Mouse (Mus musculus) hindbrain, embryonic 12.5 days (tissue): Measurements from ENCODE around the gene Mlst8. TPM values are rescaled to one million over a fixed set of nuclear protein-coding genes. Genes with fewer than 3 reads are reported as not detected.
"Not testable (repeated sequence)": the region's sequence is repeated elsewhere in the genome, so short reads cannot be mapped to it uniquely, and the experiment has no call there.

ENCODE experiments used
- ATAC-seq: fragments of 200-750 bp; cut with Nextera tagmentation; 2 replicates; pipeline ENCODE4 v1.8.0; 2017; ENCODE audit warnings: moderate TSS enrichment; ENCODE audit not compliant: low FRiP score
- H3K27ac ChIP-seq: fragments of 300-500 bp; sonication (generic); 2 replicates; pipeline ENCODE4 v1.5.1; 2016; ENCODE audit warnings: mild to moderate bottlenecking
- H3K27me3 ChIP-seq: fragments of 300-500 bp; sonication (generic); 2 replicates; pipeline ENCODE4 v1.6.1; 2016; ENCODE audit warnings: mild to moderate bottlenecking
- H3K36me3 ChIP-seq: fragments of 300-500 bp; sonication (generic); 2 replicates; pipeline ENCODE4 v1.6.1; 2016; ENCODE audit warnings: mild to moderate bottlenecking
- H3K4me1 ChIP-seq: fragments of 300-500 bp; sonication (generic); 2 replicates; pipeline ENCODE4 v1.6.1; 2016
- H3K4me2 ChIP-seq: fragments of 300-500 bp; sonication (generic); replicated peaks from 2 replicates; pipeline ENCODE4 v1.6.1; 2016; ENCODE audit warnings: mild to moderate bottlenecking
- H3K4me3 ChIP-seq: fragments of 300-500 bp; sonication (generic); 2 replicates; pipeline ENCODE4 v1.5.1; 2016; ENCODE audit warnings: mild to moderate bottlenecking
- H3K9ac ChIP-seq: fragments of 300-500 bp; sonication (generic); 2 replicates; pipeline ENCODE4 v1.6.1; 2016; ENCODE audit warnings: mild to moderate bottlenecking, moderate library complexity
- H3K9me3 ChIP-seq: fragments of 300-500 bp; sonication (generic); replicated peaks from 2 replicates; pipeline ENCODE4 v1.6.1; 2016; ENCODE audit warnings: mild to moderate bottlenecking
- WGBS: fragments of 180-500 bp; shearing (Covaris S2); methylation state at CpG from one replicate; pipeline ENCODE4 v1.1.7; 2016; 5-methylcytosine and 5-hydroxymethylcytosine counted together
- polyA plus RNA-seq: library from polyadenylated mRNA; unstranded; fragments of >200 nt; fragmentation: Nextera tagmentation; extraction: Ambion mirVana; gene quantifications from 2 replicates; pipeline ENCODE4 v1.2.1, GENCODE M21; 2016

Gene Mlst8
- polyA plus RNA-seq, 1 experiment from 2014 or later, result 36.9 TPM

DNA sequence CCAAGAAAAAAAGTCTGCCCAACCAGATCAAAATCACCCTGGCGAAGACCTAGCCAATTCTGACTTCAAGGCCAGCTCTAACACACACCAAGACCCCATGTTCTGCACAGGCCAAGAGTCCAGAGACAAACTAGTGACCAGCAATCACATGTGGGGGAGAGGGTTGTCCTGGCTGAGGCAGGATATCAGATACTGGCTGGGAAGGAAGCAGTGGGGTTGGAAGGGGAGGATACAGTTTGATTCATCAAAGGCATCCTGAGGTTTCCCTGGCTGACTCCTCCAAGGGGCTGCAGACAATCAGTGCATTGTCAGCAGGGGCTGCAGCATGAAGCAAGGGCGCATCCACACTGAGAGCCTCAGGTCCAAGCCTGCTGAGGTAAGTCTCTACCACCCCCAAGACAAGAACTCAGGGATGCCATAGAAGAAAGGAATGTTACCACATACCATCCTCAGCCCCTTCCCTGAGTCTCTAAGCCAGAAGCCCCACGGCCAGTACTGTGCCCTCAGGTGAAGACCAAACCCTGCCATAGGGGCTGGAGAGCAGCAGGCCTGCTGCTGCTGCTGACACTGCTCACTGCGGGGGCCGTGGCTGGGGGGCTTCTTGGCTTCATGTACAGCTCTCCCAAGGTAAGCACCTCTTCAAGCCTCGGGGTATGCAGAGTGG, 5.1 kb downstream of the Mlst8 start, which contains the start of gene Bricd5:
Bricd5 (plus strand) TSS at position 273 of the 664 bp plus-strand sequence.
- Histone ChIP-seq H3K4me3 (no peak within 1 kb of the TSS), H3K36me3 (peaks cover 44% of the 10 kb centered on the region), H3K4me2 (0 out of 2 replicates have a peak within 1 kb of the TSS, but pooled peaks have one; percentile 8), H3K9ac (0 out of 2 replicates have a peak within 1 kb of the TSS, but pooled peaks have one; percentile 9), H3K9me3 (no peaks in the 10 kb centered on the region), H3K27ac (peak within 1 kb of the TSS; percentile 23; the same call in 1 of the 2 replicates), H3K4me1 (peaks cover 47% of the 10 kb centered on the region), H3K27me3 (no peaks in the 10 kb centered on the region)
- no peak for ATAC-seq
- WGBS, result 72% methylated on average over 6 of the region's 6 CpGs

DNA sequence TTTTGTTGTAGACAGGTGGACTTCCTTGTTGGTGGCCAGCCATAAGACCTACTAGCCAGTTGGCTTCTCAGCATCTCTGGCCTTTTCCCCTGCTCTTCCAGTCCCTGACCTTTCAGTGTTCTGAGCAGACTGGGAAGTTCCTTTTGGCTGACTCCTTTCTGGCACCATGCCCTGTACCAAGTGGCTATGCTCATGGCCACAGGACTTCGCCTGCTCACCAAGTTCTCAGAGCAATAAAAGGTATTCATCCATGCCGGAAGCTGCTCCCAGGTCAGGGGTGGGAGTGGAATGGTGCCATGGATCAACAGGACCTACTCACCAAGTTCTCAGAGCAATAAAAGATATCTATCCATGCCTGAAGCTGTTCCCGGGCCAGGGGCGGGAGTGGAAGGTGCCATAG, 6.4 kb downstream of the Mlst8 start:
- Histone ChIP-seq H3K4me1 (peaks cover 37% of the 10 kb centered on the region), H3K4me2 (peak overlapping the region; percentile 93), H3K4me3 (no peak overlapping the region), H3K27ac (no peak overlapping the region), H3K27me3 (no peaks in the 10 kb centered on the region), H3K9ac (peak overlapping the region; percentile 91; the same call in 1 of the 2 replicates), H3K9me3 (no peaks in the 10 kb centered on the region), H3K36me3 (peaks cover 42% of the 10 kb centered on the region)
- no peak for ATAC-seq
- 87% methylated on average over 4 of the region's 4 CpGs for WGBS

GRCm38 (mm10) chr17:24470701-24471527, 8.0 kb downstream of the Mlst8 start:
- 1% methylated on average over 65 of the region's 68 CpGs for WGBS
- H3K36me3 ChIP-seq, result peaks cover 28% of the 10 kb centered on the region
- H3K27me3 ChIP-seq, result no peaks in the 10 kb centered on the region
- peaks cover 35% of the 10 kb centered on the region for H3K4me1 ChIP-seq
- no peaks in the 10 kb centered on the region for H3K9me3 ChIP-seq
- peak overlapping the region; percentile 90 for H3K4me3 ChIP-seq
- H3K9ac ChIP-seq, result peak overlapping the region; percentile 91
- H3K4me2 ChIP-seq, result peak overlapping the region; percentile 93
- peak; percentile 11 for ATAC-seq
- H3K27ac ChIP-seq, result peak overlapping the region; percentile 88

- Histone ChIP-seq H3K36me3 (peaks cover 19% of the 10 kb centered on the region), H3K4me1 (peaks cover 35% of the 10 kb centered on the region), H3K4me2 (peak within 1 kb of the TSS; percentile 93), H3K27ac (peak within 1 kb of the TSS; percentile 88), H3K9ac (peak within 1 kb of the TSS; percentile 91), H3K9me3 (no peaks in the 10 kb centered on the region), H3K4me3 (peak within 1 kb of the TSS; percentile 90), H3K27me3 (no peaks in the 10 kb centered on the region)
- peak; percentile 98 for ATAC-seq
- under 1% methylated on average over 58 of the region's 75 CpGs for WGBS
Observed at GRCm38 (mm10) chr17:24469910-24470602, 8.8 kb downstream of the Mlst8 start, which contains the start of the genes E4f1 and Pgp. TSS of gene E4f1 (minus strand) at chr17:24470313. TSS of gene Pgp (plus strand) at chr17:24470392.

- Histone ChIP-seq H3K4me3 (peak overlapping the region; percentile 90), H3K27ac (peak overlapping the region; percentile 88), H3K36me3 (peaks cover 13% of the 10 kb centered on the region), H3K27me3 (no peaks in the 10 kb centered on the region), H3K4me1 (peaks cover 32% of the 10 kb centered on the region), H3K4me2 (peak overlapping the region; percentile 93), H3K9ac (peak overlapping the region; percentile 91), H3K9me3 (no peaks in the 10 kb centered on the region)
- 16% methylated on average over 7 of the region's 7 CpGs for WGBS
- ATAC-seq, result no peak; the same call in 1 of the 2 replicates
Observed at GRCm38 (mm10) chr17:24469336-24469909, 9.5 kb downstream of the Mlst8 start.

GRCm38 (mm10) chr17:24468636-24469246, 10.1 kb downstream of the Mlst8 start:
- no peak overlapping the region for H3K27ac ChIP-seq
- WGBS, result 93% methylated on average over 5 of the region's 5 CpGs
- H3K4me2 ChIP-seq, result no peak overlapping the region
- ATAC-seq, result no peak
- peaks cover 6% of the 10 kb centered on the region; the same call in 1 of the 2 replicates for H3K36me3 ChIP-seq
- no peak overlapping the region for H3K9ac ChIP-seq
- no peak overlapping the region for H3K4me3 ChIP-seq
- no peaks in the 10 kb centered on the region for H3K27me3 ChIP-seq
- peaks cover 26% of the 10 kb centered on the region for H3K4me1 ChIP-seq
- H3K9me3 ChIP-seq, result no peaks in the 10 kb centered on the region

GRCm38 (mm10) chr17:24463374-24464133, 15.3 kb downstream of the Mlst8 start:
- H3K4me3 ChIP-seq, result no peak overlapping the region

GRCm38 (mm10) chr17:24462932-24463331, 15.9 kb downstream of the Mlst8 start:
- H3K27me3 ChIP-seq, result no peaks in the 10 kb centered on the region
- no peaks in the 10 kb centered on the region for H3K4me1 ChIP-seq
- no peak overlapping the region for H3K9ac ChIP-seq
- H3K27ac ChIP-seq, result no peak overlapping the region
- ATAC-seq, result no peak
- no peaks in the 10 kb centered on the region for H3K9me3 ChIP-seq
- WGBS, result 94% methylated on average over 1 of the region's 1 CpGs
- no peak overlapping the region for H3K4me3 ChIP-seq
- no peaks in the 10 kb centered on the region for H3K36me3 ChIP-seq
- no peak overlapping the region for H3K4me2 ChIP-seq

More at GRCm38 (mm10) chr17:24463374-24464133, 15.3 kb downstream of the Mlst8 start:
- Histone ChIP-seq H3K27ac (no peak overlapping the region), H3K9ac (no peak overlapping the region), H3K4me2 (no peak overlapping the region), H3K27me3 (no peaks in the 10 kb centered on the region), H3K9me3 (no peaks in the 10 kb centered on the region), H3K36me3 (no peaks in the 10 kb centered on the region), H3K4me1 (no peaks in the 10 kb centered on the region)
- ATAC-seq, result no peak
- 62% methylated on average over 6 of the region's 6 CpGs for WGBS

DNA sequence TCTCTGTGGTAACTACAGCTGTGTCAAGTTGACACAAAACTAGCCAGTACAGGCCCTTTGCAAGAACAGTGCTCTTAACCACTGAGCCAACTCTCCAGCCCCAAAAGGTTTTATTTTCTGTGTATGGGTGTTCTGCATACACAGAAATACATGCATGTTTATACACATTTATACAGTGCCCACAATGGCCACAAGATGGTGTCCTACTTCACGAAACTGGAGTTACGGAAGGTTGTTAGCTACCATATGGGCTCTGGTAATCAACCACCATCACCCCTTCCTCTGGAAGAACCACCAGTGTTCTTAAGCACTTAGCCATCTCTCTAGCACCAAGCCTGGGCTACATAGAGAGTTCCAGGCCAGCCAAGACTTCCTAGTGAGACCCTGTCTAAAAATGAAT, 17.3 kb downstream of the Mlst8 start:
- H3K27ac ChIP-seq, result no peak overlapping the region
- no peak for ATAC-seq
- H3K9me3 ChIP-seq, result no peaks in the 10 kb centered on the region
- WGBS, result 69% methylated on average over 2 of the region's 2 CpGs
- no peak overlapping the region for H3K9ac ChIP-seq
- no peaks in the 10 kb centered on the region for H3K27me3 ChIP-seq
- H3K4me3 ChIP-seq, result no peak overlapping the region
- H3K4me1 ChIP-seq, result no peaks in the 10 kb centered on the region
- H3K4me2 ChIP-seq, result no peak overlapping the region
- no peaks in the 10 kb centered on the region for H3K36me3 ChIP-seq

DNA sequence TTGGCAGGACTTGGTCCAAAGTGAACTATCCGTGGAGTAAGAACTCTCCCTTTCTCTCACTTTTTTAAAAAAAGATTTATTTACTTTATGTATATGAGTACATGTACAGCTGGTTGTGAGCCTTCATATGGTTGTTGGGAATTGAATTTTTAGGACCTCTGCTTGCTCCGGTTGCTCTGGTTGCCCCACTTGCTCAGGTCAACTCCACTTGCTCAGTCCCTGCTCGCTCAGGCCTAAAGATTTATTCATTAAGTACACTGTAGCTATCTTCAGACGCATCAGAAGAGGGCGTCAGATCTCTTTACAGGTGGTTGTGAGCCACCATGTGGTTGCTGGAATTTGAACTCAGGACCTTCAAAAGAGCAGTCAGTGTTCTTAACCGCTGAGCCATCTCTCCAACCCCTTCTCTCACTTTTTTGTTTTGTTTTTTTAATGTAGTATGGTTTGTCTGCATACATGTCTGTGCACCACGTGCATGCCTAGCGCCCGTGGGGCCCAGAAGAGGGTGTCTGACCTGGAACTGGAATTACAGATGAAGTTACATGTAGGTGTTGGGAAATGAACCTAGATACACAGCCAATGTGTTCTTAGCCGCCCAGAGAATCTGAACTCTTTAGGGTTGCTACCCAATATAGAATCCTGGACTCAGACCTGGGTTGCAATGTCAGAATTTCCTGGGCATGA, 23.2 kb downstream of the Mlst8 start:
- peak; percentile 53; the same call in 1 of the 2 replicates for ATAC-seq
- H3K27ac ChIP-seq, result 0 out of 2 replicates have a peak overlapping the region, but pooled peaks have one; percentile 23
- not testable (repeated sequence) for H3K9ac ChIP-seq, H3K27me3 ChIP-seq, H3K9me3 ChIP-seq
- peak overlapping the region; percentile 82 for H3K4me2 ChIP-seq
- peaks cover 14% of the 10 kb centered on the region for H3K4me1 ChIP-seq
- peak overlapping the region; percentile 83 for H3K4me3 ChIP-seq
- peaks cover 12% of the 10 kb centered on the region for H3K36me3 ChIP-seq
- 54% methylated on average over 10 of the region's 10 CpGs for WGBS
